Mouse (Mus musculus) stomach, embryonic 14.5 days (tissue): ENCODE results near the gene Plcg2. TPM values are rescaled to one million over a fixed set of nuclear protein-coding genes. Genes with fewer than 3 reads are reported as not detected.

ENCODE experiments used
- ATAC-seq: fragments of 200-750 bp; cut with Nextera tagmentation; 2 replicates; pipeline ENCODE4 v1.8.0; 2017; ENCODE audit warnings: low read depth, moderate TSS enrichment; ENCODE audit not compliant: insufficient number of reproducible peaks, insufficient read depth, low FRiP score
- H3K27ac ChIP-seq: fragments of 300-500 bp; sonication (generic); 2 replicates; pipeline ENCODE4 v1.5.1; 2014; ENCODE audit warnings: mild to moderate bottlenecking, low read length, moderate library complexity, mixed read lengths
- H3K27me3 ChIP-seq: fragments of 300-500 bp; sonication (generic); 2 replicates; pipeline ENCODE4 v1.6.1; 2014; ENCODE audit warnings: low read length, control low read depth, mixed read lengths; ENCODE audit not compliant: control insufficient read depth, insufficient read depth
- H3K36me3 ChIP-seq: fragments of 300-500 bp; sonication (generic); 2 replicates; pipeline ENCODE4 v1.6.1; 2014; ENCODE audit warnings: mild to moderate bottlenecking, control low read depth, low read length, moderate library complexity, mixed read lengths; ENCODE audit not compliant: control insufficient read depth, insufficient read depth
- H3K4me1 ChIP-seq: fragments of 300-500 bp; sonication (generic); 2 replicates; pipeline ENCODE4 v1.6.1; 2014; ENCODE audit warnings: low read length, control low read depth, mixed read lengths; ENCODE audit not compliant: control insufficient read depth, insufficient read depth
- H3K4me2 ChIP-seq: fragments of 300-500 bp; sonication (generic); replicated peaks from 2 replicates; pipeline ENCODE4 v1.6.1; 2014; ENCODE audit warnings: low read depth, low read length, control low read depth
- H3K4me3 ChIP-seq: fragments of 300-500 bp; sonication (generic); 2 replicates; pipeline ENCODE4 v1.5.1; 2014; ENCODE audit warnings: low read depth, low read length, control low read depth
- H3K9ac ChIP-seq: fragments of 300-500 bp; sonication (generic); replicated peaks from 2 replicates; pipeline ENCODE4 v1.6.1; 2014; ENCODE audit warnings: low read depth, mild to moderate bottlenecking, control low read depth, low read length, moderate library complexity, mixed read lengths
- H3K9me3 ChIP-seq: fragments of 300-500 bp; sonication (generic); 2 replicates; pipeline ENCODE4 v1.6.1; 2016; ENCODE audit warnings: low read depth, low read length, control low read depth; ENCODE audit not compliant: control insufficient read depth
- WGBS: fragments of 180-500 bp; shearing (Covaris S2); extraction: QIAGEN DNeasy Blood & Tissue Kit; methylation state at CpG from one replicate; pipeline ENCODE4 v1.1.7; 2014; 5-methylcytosine and 5-hydroxymethylcytosine counted together
- polyA plus RNA-seq: library from polyadenylated mRNA; unstranded; fragments of >200 nt; fragmentation: Nextera tagmentation; extraction: Ambion mirVana; gene quantifications from 2 replicates; pipeline ENCODE4 v1.2.1, GENCODE M21; 2014

Plcg2 gene
- polyA plus RNA-seq, 1 experiment from 2014 or later, result 3.1 TPM

GRCm38 (mm10) chr8:117494874-117495273, 3.2 kb upstream of the Plcg2 start:
- ATAC-seq, result no peak
- Histone ChIP-seq H3K27me3 (0 out of 2 replicates have a peak, but pooled peaks cover 9% of the 10 kb centered on the region), H3K4me1 (no peaks in the 10 kb centered on the region), H3K9me3 (no peaks in the 10 kb centered on the region), H3K27ac (no peak overlapping the region), H3K4me2 (no peak overlapping the region), H3K9ac (no peak overlapping the region), H3K4me3 (no peak overlapping the region), H3K36me3 (no peaks in the 10 kb centered on the region)
- 68% methylated on average over 2 of the region's 2 CpGs for WGBS

DNA sequence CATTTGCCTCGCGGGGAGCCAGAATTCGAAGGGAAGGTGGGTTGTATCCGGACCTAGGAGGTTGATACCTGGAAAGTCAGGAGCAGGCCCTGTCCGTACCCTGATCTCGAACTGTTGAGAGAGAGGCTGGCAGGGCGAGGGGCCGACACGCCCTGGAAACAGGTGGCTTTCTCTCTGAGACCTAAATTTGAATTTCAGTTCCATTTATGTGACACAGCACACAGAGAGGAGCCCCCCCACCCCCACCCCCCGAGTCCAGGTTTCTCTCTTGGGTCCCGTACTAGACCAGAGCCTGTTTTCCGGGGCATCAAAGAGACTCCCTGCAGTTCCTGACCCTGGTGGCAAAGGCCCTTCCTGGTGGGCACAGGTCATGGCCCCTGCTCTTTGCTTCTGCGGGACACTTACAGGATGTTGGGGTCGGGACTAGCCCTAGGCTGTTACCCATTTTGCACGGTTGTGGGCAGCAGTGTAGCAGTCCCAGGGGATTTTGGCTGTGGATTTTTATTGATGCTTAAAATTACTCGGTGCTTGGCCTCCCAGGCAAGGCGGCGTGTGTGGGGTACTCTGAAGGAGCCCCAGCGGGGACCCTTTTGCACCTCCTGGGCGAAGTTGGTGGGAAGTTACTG, 937 bp downstream of the Plcg2 start:
- Histone ChIP-seq H3K4me3 (peak overlapping the region; percentile 60), H3K9me3 (no peaks in the 10 kb centered on the region), H3K27me3 (0 out of 2 replicates have a peak, but pooled peaks cover 9% of the 10 kb centered on the region), H3K4me1 (no peaks in the 10 kb centered on the region), H3K36me3 (no peaks in the 10 kb centered on the region), H3K27ac (no peak overlapping the region), H3K4me2 (peak overlapping the region; percentile 99), H3K9ac (no peak overlapping the region; the same call in 1 of the 2 replicates)
- no peak for ATAC-seq
- 16% methylated on average over 20 of the region's 20 CpGs for WGBS

DNA sequence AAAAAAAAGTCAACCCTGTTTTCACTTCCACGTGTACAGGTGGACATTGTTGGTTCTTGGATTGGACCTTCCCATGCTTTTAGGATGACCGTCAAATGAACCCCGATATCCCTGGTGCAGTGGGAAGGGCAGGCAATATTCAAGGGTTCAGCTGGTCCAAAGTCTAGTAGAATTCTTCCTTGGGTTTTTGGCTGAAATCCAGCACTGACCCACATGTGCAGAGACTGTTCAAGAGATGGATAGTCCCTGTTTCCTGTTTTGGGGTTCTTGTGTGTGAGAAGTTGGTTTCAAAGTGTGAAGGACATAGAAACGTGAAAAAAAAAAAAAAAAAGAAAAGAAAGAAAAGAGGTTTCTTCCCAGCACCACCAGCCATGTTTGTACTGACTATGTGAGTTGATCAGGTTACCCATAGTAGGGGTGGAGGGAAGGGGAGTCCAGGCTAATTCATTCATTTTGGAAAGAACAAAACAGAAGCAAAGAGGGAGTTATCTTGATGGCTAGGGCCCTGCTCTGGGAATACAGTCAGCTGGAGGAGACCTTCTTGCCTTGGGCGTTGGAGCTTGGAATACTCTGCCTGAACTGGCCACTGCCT, 2.2 kb downstream of the Plcg2 start:
- H3K4me1 ChIP-seq, result no peaks in the 10 kb centered on the region
- no peak for ATAC-seq
- H3K9me3 ChIP-seq, result no peaks in the 10 kb centered on the region
- H3K27me3 ChIP-seq, result 0 out of 2 replicates have a peak, but pooled peaks cover 9% of the 10 kb centered on the region
- no peak overlapping the region for H3K4me2 ChIP-seq
- H3K4me3 ChIP-seq, result no peak overlapping the region
- WGBS, result 77% methylated on average over 5 of the region's 5 CpGs
- H3K36me3 ChIP-seq, result no peaks in the 10 kb centered on the region
- no peak overlapping the region for H3K27ac ChIP-seq
- H3K9ac ChIP-seq, result no peak overlapping the region

- H3K27me3 ChIP-seq, result 0 out of 2 replicates have a peak, but pooled peaks cover 9% of the 10 kb centered on the region
- 91% methylated on average over 6 of the region's 6 CpGs for WGBS
Observed at GRCm38 (mm10) chr8:117501323-117501722, 3.2 kb downstream of the Plcg2 start.

GRCm38 (mm10) chr8:117503405-117504069, 5.4 kb downstream of the Plcg2 start:
- Histone ChIP-seq H3K27me3 (0 out of 2 replicates have a peak, but pooled peaks cover 7% of the 10 kb centered on the region), H3K36me3 (no peaks in the 10 kb centered on the region), H3K4me1 (no peaks in the 10 kb centered on the region), H3K9me3 (no peaks in the 10 kb centered on the region), H3K27ac (no peak overlapping the region), H3K4me2 (no peak overlapping the region), H3K9ac (no peak overlapping the region), H3K4me3 (no peak overlapping the region)
- no peak for ATAC-seq
- 65% methylated on average over 13 of the region's 13 CpGs for WGBS

More at GRCm38 (mm10) chr8:117501323-117501722, 3.2 kb downstream of the Plcg2 start:
- no peaks in the 10 kb centered on the region for H3K9me3 ChIP-seq
- H3K4me3 ChIP-seq, result no peak overlapping the region
- no peaks in the 10 kb centered on the region for H3K4me1 ChIP-seq
- no peak overlapping the region for H3K4me2 ChIP-seq
- no peak overlapping the region for H3K9ac ChIP-seq
- ATAC-seq, result no peak
- no peak overlapping the region for H3K27ac ChIP-seq
- H3K36me3 ChIP-seq, result no peaks in the 10 kb centered on the region

DNA sequence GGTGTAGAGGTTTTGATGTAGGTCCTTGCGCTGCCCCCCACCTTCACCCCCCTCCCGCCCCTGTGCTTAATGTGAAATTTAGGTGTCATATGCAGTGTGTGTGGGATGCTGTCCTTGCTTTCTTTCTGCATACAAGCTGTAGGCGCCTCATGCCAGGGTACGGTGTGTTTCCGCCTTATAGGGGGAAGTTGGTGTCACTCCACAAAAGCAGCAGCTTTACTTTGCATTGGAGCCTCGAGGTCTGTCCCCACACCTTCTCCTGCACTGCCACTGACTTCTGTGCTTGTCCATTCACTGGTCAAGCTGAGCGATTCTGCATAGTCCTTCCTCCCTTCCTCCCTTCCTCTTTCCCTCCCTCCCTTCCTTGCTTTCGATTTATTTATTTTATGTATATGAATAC, 9.6 kb downstream of the Plcg2 start:
- no peak for ATAC-seq
- Histone ChIP-seq H3K9me3 (no peaks in the 10 kb centered on the region), H3K27ac (no peak overlapping the region), H3K4me3 (no peak overlapping the region), H3K27me3 (no peaks in the 10 kb centered on the region), H3K9ac (no peak overlapping the region), H3K4me2 (no peak overlapping the region), H3K4me1 (no peaks in the 10 kb centered on the region), H3K36me3 (no peaks in the 10 kb centered on the region)
- WGBS, result 84% methylated on average over 8 of the region's 8 CpGs

DNA sequence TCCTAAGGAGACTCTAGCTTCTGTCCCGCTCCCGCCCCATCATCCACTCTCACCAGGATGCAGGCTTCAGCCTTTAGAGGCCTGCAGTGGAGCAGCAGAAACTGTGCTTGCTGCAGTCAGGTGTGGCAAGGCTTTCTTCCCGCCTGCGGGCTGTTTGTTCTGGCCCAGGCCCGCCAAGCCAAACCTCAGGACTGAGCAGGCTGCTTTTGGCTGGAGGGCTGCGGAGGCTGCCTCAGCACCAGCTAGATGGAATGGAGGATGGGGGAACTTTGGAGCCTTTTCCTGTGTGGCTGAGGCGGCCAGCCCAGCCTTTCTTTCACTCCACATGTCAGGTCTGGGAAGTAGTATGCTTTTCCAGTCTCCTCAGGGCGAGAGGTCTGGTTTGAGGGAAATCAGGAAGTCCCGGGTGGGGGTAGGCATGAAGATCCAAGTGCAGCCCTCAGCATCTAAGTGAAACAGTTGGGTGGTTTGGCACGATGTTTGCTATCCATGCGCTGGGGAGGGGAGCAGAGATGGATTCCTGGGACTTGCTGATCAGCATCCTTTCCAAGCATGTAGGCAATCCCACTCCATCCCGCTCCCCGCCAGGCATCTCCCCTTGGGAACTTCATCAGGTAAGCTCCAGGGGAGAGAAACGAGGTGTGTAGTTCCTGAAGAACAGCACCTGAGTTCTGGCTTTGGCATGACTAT, 18.9 kb downstream of the Plcg2 start:
- Histone ChIP-seq H3K4me2 (no peak overlapping the region), H3K27me3 (no peaks in the 10 kb centered on the region), H3K4me1 (no peaks in the 10 kb centered on the region), H3K27ac (no peak overlapping the region), H3K9ac (no peak overlapping the region), H3K4me3 (no peak overlapping the region), H3K36me3 (no peaks in the 10 kb centered on the region), H3K9me3 (no peaks in the 10 kb centered on the region)
- WGBS, result 66% methylated on average over 14 of the region's 14 CpGs
- no peak for ATAC-seq

DNA sequence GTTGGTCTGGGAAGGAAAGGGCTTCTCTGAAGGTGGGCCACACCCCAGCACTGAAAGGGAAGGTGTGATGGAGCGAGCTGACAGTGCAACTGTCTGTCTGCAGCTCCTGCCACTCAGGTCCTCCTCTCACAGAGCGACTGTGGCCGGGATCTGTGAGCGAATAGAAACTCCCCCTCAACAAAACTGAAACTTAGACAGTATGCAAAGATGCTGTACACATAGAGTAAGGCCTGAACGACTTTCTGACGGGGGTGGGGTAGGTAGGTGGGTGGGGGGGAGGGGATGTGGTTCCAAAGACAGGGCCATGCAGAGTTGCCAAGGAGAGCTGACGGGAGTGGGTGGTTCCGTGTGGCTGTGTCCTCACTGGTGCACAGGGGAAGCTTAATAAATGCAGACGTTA, 19.8 kb downstream of the Plcg2 start:
- ATAC-seq, result no peak

More for the DNA sequence above, 19.8 kb downstream of the Plcg2 start:
- Histone ChIP-seq H3K36me3 (no peaks in the 10 kb centered on the region), H3K9ac (no peak overlapping the region), H3K27me3 (no peaks in the 10 kb centered on the region), H3K9me3 (no peaks in the 10 kb centered on the region), H3K4me1 (no peaks in the 10 kb centered on the region), H3K4me3 (no peak overlapping the region), H3K4me2 (no peak overlapping the region), H3K27ac (no peak overlapping the region)
- WGBS, result 80% methylated on average over 9 of the region's 9 CpGs
